Mouse (Mus musculus) testis, adult 2 months (tissue): ENCODE data around the gene Slc39a11.

Source experiments
- CTCF ChIP-seq: fragments of 200-500 bp; IDR thresholded peaks from 2 replicates; pipeline ENCODE4 v1.5.1; 2012; ENCODE audit warnings: low read depth, mild to moderate bottlenecking, inconsistent platforms, low read length, moderate library complexity; ENCODE audit not compliant: control insufficient read depth, insufficient read depth, insufficient replicate concordance
- POLR2A ChIP-seq: fragments of 200-500 bp; IDR thresholded peaks from 2 replicates; pipeline ENCODE4 v1.6.1; 2012; ENCODE audit warnings: low read depth, mild to moderate bottlenecking, inconsistent platforms, low read length, moderate library complexity; ENCODE audit not compliant: control insufficient read depth

DNA sequence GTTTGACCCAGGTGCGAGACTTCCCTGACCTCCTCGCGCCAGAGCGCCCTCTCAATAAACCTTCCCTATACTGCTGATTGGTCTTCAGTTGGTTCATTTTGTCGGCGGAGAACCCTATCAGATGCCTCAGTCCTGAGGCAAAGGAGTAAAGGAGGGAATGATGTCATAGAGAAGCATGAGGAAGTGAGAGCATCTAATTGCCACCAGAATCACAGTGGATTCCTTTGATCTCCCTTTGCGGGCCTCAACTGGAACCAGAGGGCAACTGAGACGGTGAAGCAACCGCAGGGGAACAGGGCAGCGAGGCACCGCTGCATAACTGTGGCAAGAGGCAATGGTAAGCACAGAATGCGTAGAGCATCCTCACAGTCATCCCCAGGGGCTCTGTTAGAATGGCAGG lies 11.2 kb downstream of the Slc39a11 start:
- no peak for TF ChIP-seq CTCF
- TF ChIP-seq POLR2A: no peak
